Mouse (Mus musculus) bone marrow, adult 2 months (tissue): ENCODE measurements around the gene Bpifa6. TPM values are rescaled to one million over a fixed set of nuclear protein-coding genes. Genes with fewer than 3 reads are reported as not detected.
"Not testable (repeated sequence)": the region's sequence is repeated elsewhere in the genome, so short reads cannot be mapped to it uniquely, and the experiment has no call there.

Source experiments
- H3K27ac ChIP-seq: fragments of 200-500 bp; 2 replicates; pipeline ENCODE4 v1.5.1; 2012; ENCODE audit warnings: low read depth, mild to moderate bottlenecking, control low read depth, inconsistent platforms, low read length; ENCODE audit not compliant: control insufficient read depth, poor library complexity, insufficient read depth
- H3K4me1 ChIP-seq: fragments of 200-500 bp; 2 replicates; pipeline ENCODE4 v1.6.1; 2011; ENCODE audit warnings: low read length; ENCODE audit not compliant: control insufficient read depth, insufficient read depth
- H3K4me3 ChIP-seq: fragments of 200-500 bp; replicated peaks from 2 replicates; pipeline ENCODE3; 2011; ENCODE audit warnings: mild to moderate bottlenecking, low read depth, low read length, control low read depth; ENCODE audit not compliant: control insufficient read depth
- CTCF ChIP-seq: fragments of 200-500 bp; IDR thresholded peaks from 2 replicates; pipeline ENCODE4 v1.5.1; 2011; ENCODE audit warnings: low read length, control low read depth; ENCODE audit not compliant: control insufficient read depth, insufficient read depth
- POLR2A ChIP-seq: fragments of 200-500 bp; IDR thresholded peaks from 2 replicates; pipeline ENCODE4 v1.6.1; 2011; ENCODE audit warnings: low read depth, mild to moderate bottlenecking, control low read depth, low read length, borderline replicate concordance; ENCODE audit not compliant: control insufficient read depth
- WGBS: fragments of 180-500 bp; shearing (Covaris S2); methylation state at CpG from one replicate; pipeline ENCODE4 v1.1.7; 2018; 5-methylcytosine and 5-hydroxymethylcytosine counted together
- polyA plus RNA-seq: library from polyadenylated mRNA; stranded (reverse); fragments of >200 nt; gene quantifications from 2 replicates; pipeline ENCODE4 v1.2.4, GENCODE M21; 2011; ENCODE audit warnings: low replicate concordance; ENCODE audit not compliant: missing spikeins, insufficient read depth, insufficient read length

The Bpifa6 gene
- polyA plus RNA-seq, 1 experiment: not detected

DNA sequence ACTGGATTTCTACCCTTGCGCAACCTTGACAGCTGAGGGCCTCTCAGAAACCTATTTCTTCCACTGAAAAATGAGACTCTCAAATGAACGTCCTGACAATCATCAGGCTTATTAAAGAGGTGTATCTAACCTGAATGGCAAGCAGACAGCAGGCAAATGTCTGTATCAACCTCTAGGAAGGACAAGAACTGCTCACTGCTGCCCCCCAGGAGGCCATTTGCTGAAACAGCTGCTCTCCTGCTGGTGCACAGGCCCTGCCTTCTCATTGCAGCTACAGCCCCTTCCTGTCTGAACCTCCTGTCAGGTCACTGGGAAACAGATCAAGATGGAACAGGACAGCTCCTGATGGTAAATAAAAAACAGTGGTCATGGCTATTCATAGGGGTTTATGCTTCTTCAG lies 31.6 kb downstream of the Bpifa6 start:
- WGBS: 77% methylated on average over 2 of the region's 2 CpGs
- no peak for TF ChIP-seq POLR2A
- no peak for TF ChIP-seq CTCF

GRCm38 (mm10) chr2:154007381-154007780 lies 32.6 kb downstream of the Bpifa6 start:
- TF ChIP-seq POLR2A (no peak), CTCF (no peak)
- no peak overlapping the region for H3K4me3 ChIP-seq
- H3K4me1 ChIP-seq: no peaks in the 10 kb centered on the region
- 58% methylated on average over 1 of the region's 1 CpGs for WGBS
- no peak overlapping the region for H3K27ac ChIP-seq

More for the DNA sequence above, 31.6 kb downstream of the Bpifa6 start:
- H3K27ac ChIP-seq: no peak overlapping the region
- no peaks in the 10 kb centered on the region for H3K4me1 ChIP-seq
- H3K4me3 ChIP-seq: no peak overlapping the region

- WGBS: 69% methylated on average over 3 of the region's 3 CpGs
- H3K4me3 ChIP-seq: no peak within 1 kb of the TSS
- H3K27ac ChIP-seq: no peak within 1 kb of the TSS
- TF ChIP-seq CTCF (no peak), POLR2A (no peak)
- H3K4me1 ChIP-seq: no peaks in the 10 kb centered on the region
Measured at GRCm38 (mm10) chr2:154007965-154008364, 33.2 kb downstream of the Bpifa6 start, which contains the start of gene Bpifa2. Gene Bpifa2 (plus strand): TSS chr2:154008265.

DNA sequence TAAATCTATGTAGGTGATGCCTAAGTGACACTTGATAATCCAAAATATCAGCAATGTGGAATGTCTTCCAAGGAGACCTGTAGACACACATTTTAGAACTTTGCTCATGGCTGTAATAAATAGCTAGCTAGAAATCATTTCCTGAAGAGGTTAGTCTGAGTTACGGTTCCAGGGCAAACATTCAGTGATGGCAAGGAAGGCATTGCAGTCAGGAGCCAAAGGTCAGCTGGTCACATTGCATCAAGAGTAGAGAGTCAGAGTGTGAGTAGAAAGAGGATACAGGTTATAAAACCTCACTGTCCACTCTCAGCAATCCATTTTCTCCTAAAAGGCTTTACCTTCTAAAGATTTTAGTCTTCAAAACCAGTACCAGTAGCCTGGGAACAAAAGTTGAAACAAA lies 43.2 kb downstream of the Bpifa6 start:
- 87% methylated on average over 1 of the region's 1 CpGs for WGBS
- no peak for TF ChIP-seq POLR2A
- TF ChIP-seq CTCF: no peak
- Histone ChIP-seq H3K27ac (no peak overlapping the region), H3K4me3 (no peak overlapping the region), H3K4me1 (no peaks in the 10 kb centered on the region)

DNA sequence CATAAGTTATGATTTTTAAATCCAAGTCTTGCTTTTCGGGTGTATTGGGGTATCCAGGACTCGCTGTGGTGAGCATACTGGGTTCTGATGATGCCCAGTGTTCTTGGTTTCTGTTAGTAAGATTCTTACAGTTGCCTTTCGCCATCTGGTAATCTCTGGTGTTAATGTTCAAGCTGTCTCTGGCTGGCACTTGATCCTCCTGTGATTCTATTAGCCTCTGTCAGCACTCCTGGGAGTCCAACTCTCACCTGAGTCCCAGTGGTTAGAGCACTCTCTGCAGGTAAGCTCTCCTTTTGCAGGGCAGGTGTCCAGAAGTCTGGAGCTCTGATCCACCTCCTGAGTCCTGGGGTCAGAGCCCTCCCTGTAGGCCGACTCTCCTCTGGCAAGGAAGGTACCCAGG lies 49.9 kb downstream of the Bpifa6 start:
- not testable (repeated sequence) for H3K4me1 ChIP-seq, H3K4me3 ChIP-seq, H3K27ac ChIP-seq
- 73% methylated on average over 4 of the region's 4 CpGs for WGBS

DNA sequence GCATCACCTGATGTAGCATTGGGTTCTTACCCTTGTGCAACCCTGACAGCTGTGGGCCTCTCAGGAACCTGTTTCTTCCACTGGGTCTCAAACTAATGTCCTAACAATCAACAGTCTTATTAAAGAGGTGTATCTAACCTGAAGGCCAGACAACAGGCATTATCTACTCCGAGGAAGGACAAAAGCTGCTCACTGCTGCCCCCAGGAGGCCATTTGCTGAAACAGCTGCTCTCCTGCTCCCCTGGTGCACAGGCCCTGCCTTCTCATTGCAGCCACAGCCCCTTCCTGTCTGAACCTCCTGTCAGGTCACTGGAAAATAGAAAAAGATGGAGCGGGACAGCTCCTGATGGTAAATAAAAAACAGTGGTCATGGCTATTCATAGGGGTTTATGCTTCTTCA lies 64.2 kb downstream of the Bpifa6 start:
- 41% methylated on average over 2 of the region's 2 CpGs for WGBS
- H3K27ac ChIP-seq: no peak overlapping the region
- H3K4me1 ChIP-seq: no peaks in the 10 kb centered on the region
- TF ChIP-seq POLR2A (no peak), CTCF (peak; percentile 35; the same call in 1 of the 2 replicates)
- no peak overlapping the region for H3K4me3 ChIP-seq

DNA sequence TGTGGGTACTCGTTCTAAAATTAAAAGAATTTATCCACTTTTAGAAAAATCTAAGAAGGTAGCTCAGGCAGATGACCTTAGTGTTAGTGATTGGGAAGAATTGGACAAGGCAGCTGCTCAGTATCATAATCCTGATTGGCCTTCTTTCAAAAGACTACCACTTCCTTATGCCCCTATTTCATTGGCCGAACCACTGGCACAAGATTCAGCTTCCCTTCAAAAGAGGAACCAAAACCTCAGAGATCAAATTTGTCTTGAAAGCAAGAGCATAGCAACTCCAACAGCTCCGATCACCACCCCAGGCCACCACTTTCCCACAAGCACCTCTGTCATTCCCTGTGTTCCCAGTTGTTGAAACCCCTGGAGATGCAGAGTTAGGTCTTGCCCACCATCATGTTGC lies 70.0 kb downstream of the Bpifa6 start:
- 23% methylated on average over 3 of the region's 3 CpGs for WGBS
- H3K4me1 ChIP-seq: no peaks in the 10 kb centered on the region
- TF ChIP-seq POLR2A (no peak), CTCF (no peak)
- no peak overlapping the region for H3K4me3 ChIP-seq
- no peak overlapping the region for H3K27ac ChIP-seq

Other genes starting within 250 kb of the Bpifa6 start
- gene Mapre1, start 233.7 kb upstream of the Bpifa6 start, polyA plus RNA-seq: 28.0 and 32.4 TPM in 2 replicates
- 1.4 TPM in 1 of 2 replicates, not detected in the other for gene Efcab8, start 195.0 kb upstream of the Bpifa6 start, polyA plus RNA-seq
- not detected in 2 replicates for gene Sun5, start 103.9 kb upstream of the Bpifa6 start, polyA plus RNA-seq
- not detected in 2 replicates for gene Bpifb2, start 99.9 kb upstream of the Bpifa6 start, polyA plus RNA-seq
- not detected in 2 replicates for gene Bpifb6, start 74.6 kb upstream of the Bpifa6 start, polyA plus RNA-seq
- not detected in 2 replicates for gene Bpifb3, start 56.7 kb upstream of the Bpifa6 start, polyA plus RNA-seq
- not detected in 2 replicates for gene Bpifb4, start 36.7 kb upstream of the Bpifa6 start, polyA plus RNA-seq
- not detected in 2 replicates for gene Bpifa2, start 33.3 kb downstream of the Bpifa6 start, polyA plus RNA-seq
- gene Bpifa3, start 155.4 kb downstream of the Bpifa6 start, polyA plus RNA-seq: not detected in 2 replicates
- not detected in 2 replicates for gene Bpifa1, start 167.9 kb downstream of the Bpifa6 start, polyA plus RNA-seq
- gene Bpifa5, start 187.7 kb downstream of the Bpifa6 start, polyA plus RNA-seq: not detected in 2 replicates
- gene Bpifb1, start 215.9 kb downstream of the Bpifa6 start, polyA plus RNA-seq: not detected in 2 replicates
- gene Bpifb5, start 248.8 kb downstream of the Bpifa6 start, polyA plus RNA-seq: 0.79 and 2.1 TPM in 2 replicates